Mouse (Mus musculus) cerebellum, postnatal 36 days (tissue): ENCODE results near the gene Eif2b1.

Experiments
- DNase-seq, 2 experiments: peaks; one replicate each; pipeline ENCODE4 v3.0.0; 2021 to 2022; ENCODE audit warnings: mixed read lengths in 2 of 2

Eif2b1 gene

GRCm38 (mm10) chr5:124541602-124541973 lies 37.3 kb downstream of the Eif2b1 start:
- DNase-seq: no peak

GRCm38 (mm10) chr5:124540905-124541601 lies 37.9 kb downstream of the Eif2b1 start:
- DNase-seq: peak; percentile 26 to 45

- peak; percentile 97 to 98 for DNase-seq
Measured at GRCm38 (mm10) chr5:124540383-124540786, 38.5 kb downstream of the Eif2b1 start, which contains the start of gene Tmed2. Gene Tmed2, plus strand, starts transcription at chr5:124540695.

GRCm38 (mm10) chr5:124539905-124540304 lies 39.0 kb downstream of the Eif2b1 start:
- DNase-seq: no peak

GRCm38 (mm10) chr5:124538813-124539792 lies 39.8 kb downstream of the Eif2b1 start:
- peak; percentile 26 to 55 for DNase-seq

GRCm38 (mm10) chr5:124536776-124537175 lies 42.2 kb downstream of the Eif2b1 start:
- DNase-seq: peak; percentile 44

- no peak for DNase-seq
Measured at GRCm38 (mm10) chr5:124535016-124535415, 43.9 kb downstream of the Eif2b1 start.

- no peak for DNase-seq
Measured at GRCm38 (mm10) chr5:124532451-124532850, 46.5 kb downstream of the Eif2b1 start.

- no peak for DNase-seq
Measured at GRCm38 (mm10) chr5:124531583-124531930, 47.4 kb downstream of the Eif2b1 start.

GRCm38 (mm10) chr5:124530655-124531582 lies 48.0 kb downstream of the Eif2b1 start, which contains the start of gene Rilpl1:
Gene Rilpl1, minus strand, starts transcription at chr5:124531391.
- peak; percentile 61 to 68 for DNase-seq

GRCm38 (mm10) chr5:124529697-124530096 lies 49.2 kb downstream of the Eif2b1 start:
- DNase-seq: no peak

- no peak for DNase-seq
Measured at GRCm38 (mm10) chr5:124529191-124529651, 49.7 kb downstream of the Eif2b1 start.

GRCm38 (mm10) chr5:124528791-124529190 lies 50.1 kb downstream of the Eif2b1 start:
- no peak for DNase-seq

GRCm38 (mm10) chr5:124528351-124528750 lies 50.6 kb downstream of the Eif2b1 start:
- no peak for DNase-seq

- DNase-seq: no peak
Measured at GRCm38 (mm10) chr5:124524943-124525342, 54.0 kb downstream of the Eif2b1 start.

- no peak for DNase-seq
Measured at GRCm38 (mm10) chr5:124523032-124523431, 55.9 kb downstream of the Eif2b1 start.

DNA sequence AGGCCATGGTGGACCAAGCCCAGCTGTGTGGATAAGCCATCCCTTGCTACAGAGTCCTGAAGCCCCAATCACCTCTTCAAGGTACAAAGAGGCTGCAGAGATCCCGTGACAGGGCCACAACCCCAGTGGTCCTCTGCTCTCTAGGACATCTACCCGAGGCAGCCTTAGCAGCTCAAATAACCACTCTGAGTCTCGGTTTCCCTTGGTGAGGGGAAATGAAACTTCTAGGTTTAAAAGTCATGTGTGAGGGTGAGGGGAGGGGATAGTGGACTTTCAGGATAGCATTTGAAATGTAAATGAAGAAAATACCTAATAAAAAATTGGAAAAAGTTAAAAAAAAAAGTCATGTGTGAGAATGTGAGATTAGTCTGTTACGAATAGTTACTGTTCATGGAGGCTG lies 57.3 kb downstream of the Eif2b1 start:
- no peak for DNase-seq
